Mouse (Mus musculus) kidney, postnatal 0 days (tissue): ENCODE results near the gene Dlgap5. TPM values are rescaled to one million over a fixed set of nuclear protein-coding genes. Genes with fewer than 3 reads are reported as not detected.

ENCODE experiments used
- ATAC-seq: fragments of 200-750 bp; cut with Nextera tagmentation; replicated peaks from 2 replicates; pipeline ENCODE4 v1.8.0; 2017; ENCODE audit warnings: low read depth, moderate number of reproducible peaks, moderate TSS enrichment, moderate library complexity; ENCODE audit not compliant: low FRiP score
- DNase-seq: peaks from one replicate; pipeline ENCODE4 v3.0.0-alpha.2; 2016; ENCODE audit warnings: low spot score
- H3K27ac ChIP-seq: fragments of 300-500 bp; sonication (generic); 2 replicates; pipeline ENCODE4 v1.5.1; 2014; ENCODE audit warnings: mild to moderate bottlenecking
- H3K27me3 ChIP-seq: fragments of 300-500 bp; sonication (generic); 2 replicates; pipeline ENCODE4 v1.6.1; 2014; ENCODE audit warnings: low read length, mixed read lengths; ENCODE audit not compliant: insufficient read depth
- H3K36me3 ChIP-seq: fragments of 300-500 bp; sonication (generic); 2 replicates; pipeline ENCODE4 v1.6.1; 2014; ENCODE audit warnings: low read length, mixed read lengths; ENCODE audit not compliant: insufficient read depth
- H3K4me1 ChIP-seq: fragments of 300-500 bp; sonication (generic); replicated peaks from 2 replicates; pipeline ENCODE4 v1.6.1; 2014; ENCODE audit warnings: antibody characterized with exemption, low read length, mixed read lengths; ENCODE audit not compliant: insufficient read depth
- H3K4me2 ChIP-seq: fragments of 300-500 bp; sonication (generic); 2 replicates; pipeline ENCODE4 v1.6.1; 2014; ENCODE audit warnings: mild to moderate bottlenecking, low read length, moderate library complexity, mixed read lengths
- H3K4me3 ChIP-seq: fragments of 300-500 bp; sonication (generic); replicated peaks from 2 replicates; pipeline ENCODE4 v1.5.1; 2014; ENCODE audit warnings: low read depth, low read length
- H3K9ac ChIP-seq: fragments of 300-500 bp; sonication (generic); 2 replicates; pipeline ENCODE4 v1.6.1; 2014; ENCODE audit warnings: low read depth, low read length
- H3K9me3 ChIP-seq: fragments of 300-500 bp; sonication (generic); replicated peaks from 2 replicates; pipeline ENCODE4 v1.6.1; 2016; ENCODE audit warnings: low read length, inconsistent platforms, mixed read lengths
- CTCF ChIP-seq: IDR thresholded peaks from 2 replicates; pipeline ENCODE4 v1.5.1; 2016; ENCODE audit warnings: antibody characterized with exemption, low read depth, mild to moderate bottlenecking, moderate library complexity
- WGBS: fragments of 180-500 bp; shearing (Covaris S2); extraction: QIAGEN DNeasy Blood & Tissue Kit; methylation state at CpG from one replicate; pipeline ENCODE4 v1.1.7; 2014; 5-methylcytosine and 5-hydroxymethylcytosine counted together
- polyA plus RNA-seq: library from polyadenylated mRNA; unstranded; fragments of >200 nt; fragmentation: Nextera tagmentation; extraction: Ambion mirVana; gene quantifications from 2 replicates; pipeline ENCODE4 v1.2.1, GENCODE M21; 2015

The Dlgap5 gene
- polyA plus RNA-seq, 1 experiment from 2014 or later: 12.1 TPM

GRCm38 (mm10) chr14:47346715-47347114 lies 71.5 kb downstream of the Dlgap5 start:
- TF ChIP-seq CTCF: no peak
- ATAC-seq: no peak
- H3K4me3 ChIP-seq: no peak overlapping the region

GRCm38 (mm10) chr14:47341811-47342291 lies 76.4 kb downstream of the Dlgap5 start:
- ATAC-seq: no peak
- TF ChIP-seq CTCF: no peak
- Histone ChIP-seq H3K4me1 (no peaks in the 10 kb centered on the region), H3K9ac (no peak overlapping the region), H3K9me3 (no peaks in the 10 kb centered on the region), H3K4me3 (no peak overlapping the region), H3K4me2 (no peak overlapping the region), H3K36me3 (no peaks in the 10 kb centered on the region), H3K27me3 (no peaks in the 10 kb centered on the region), H3K27ac (no peak overlapping the region)
- no peak for DNase-seq
- WGBS: 76% methylated on average over 4 of the region's 4 CpGs

More at GRCm38 (mm10) chr14:47346715-47347114, 71.5 kb downstream of the Dlgap5 start:
- WGBS: 91% methylated on average over 1 of the region's 1 CpGs
- no peak overlapping the region for H3K27ac ChIP-seq
- no peak for DNase-seq
- no peak overlapping the region for H3K4me2 ChIP-seq
- no peaks in the 10 kb centered on the region for H3K36me3 ChIP-seq
- no peak overlapping the region for H3K9ac ChIP-seq
- no peaks in the 10 kb centered on the region for H3K9me3 ChIP-seq
- H3K4me1 ChIP-seq: no peaks in the 10 kb centered on the region
- H3K27me3 ChIP-seq: no peaks in the 10 kb centered on the region

GRCm38 (mm10) chr14:47340231-47340925 lies 77.8 kb downstream of the Dlgap5 start:
- H3K4me1 ChIP-seq: no peaks in the 10 kb centered on the region
- no peak overlapping the region for H3K4me3 ChIP-seq
- TF ChIP-seq CTCF: no peak
- WGBS: 85% methylated on average over 10 of the region's 10 CpGs
- H3K27ac ChIP-seq: no peak overlapping the region
- H3K27me3 ChIP-seq: no peaks in the 10 kb centered on the region
- H3K36me3 ChIP-seq: no peaks in the 10 kb centered on the region
- no peak for ATAC-seq
- DNase-seq: no peak
- no peaks in the 10 kb centered on the region for H3K9me3 ChIP-seq
- H3K4me2 ChIP-seq: no peak overlapping the region
- H3K9ac ChIP-seq: no peak overlapping the region

Other genes starting within 250 kb of the Dlgap5 start
- gene Gch1, start 229.0 kb downstream of the Dlgap5 start, polyA plus RNA-seq: 1.4 and 2.2 TPM in 2 replicates
- 10.9 and 11.8 TPM in 2 replicates for gene Wdhd1, start 141.6 kb downstream of the Dlgap5 start, polyA plus RNA-seq
- gene Socs4, start 141.5 kb downstream of the Dlgap5 start, polyA plus RNA-seq: 3.7 and 4.3 TPM in 2 replicates
- 38.1 and 41.2 TPM in 2 replicates for gene Mapk1ip1l, start 120.1 kb downstream of the Dlgap5 start, polyA plus RNA-seq
- 107 and 117 TPM in 2 replicates for gene Lgals3, start 50.7 kb downstream of the Dlgap5 start, polyA plus RNA-seq
- gene Fbxo34, start 32.0 kb upstream of the Dlgap5 start, polyA plus RNA-seq: 18.9 and 21.1 TPM in 2 replicates
- gene Atg14, start 152.2 kb upstream of the Dlgap5 start, polyA plus RNA-seq: 13.8 and 13.9 TPM in 2 replicates
- 68.3 and 69.0 TPM in 2 replicates for gene Ktn1, start 230.0 kb upstream of the Dlgap5 start, polyA plus RNA-seq